Mouse (Mus musculus): Measurements from ENCODE around the gene C2cd3. TPM values are rescaled to one million over a fixed set of nuclear protein-coding genes. Genes with fewer than 3 reads are reported as not detected.

The C2cd3 gene
- total and polyA plus RNA-seq, 2 experiments from 2014 or later = 9.2 to 18.3 TPM

DNA sequence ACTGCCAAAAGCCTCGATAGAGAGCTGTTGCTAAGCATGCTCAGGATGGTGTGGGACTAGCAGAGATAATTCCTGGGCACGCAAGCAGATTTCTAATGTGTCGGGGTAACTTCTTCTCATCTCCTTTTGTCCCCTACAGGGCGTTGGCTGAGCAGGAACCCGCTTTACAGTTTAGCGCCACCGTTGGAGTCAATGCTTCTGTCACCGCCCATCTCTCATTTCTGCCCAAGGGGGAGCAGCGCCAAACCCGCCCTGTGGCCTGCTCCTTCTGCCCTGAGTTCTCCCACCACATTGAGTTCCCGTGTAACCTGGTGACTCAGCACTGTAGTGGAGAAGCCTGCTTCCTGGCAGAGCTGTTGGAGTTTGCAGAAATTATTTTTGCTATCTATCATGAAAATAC, 57.9 kb downstream of the C2cd3 start:
- Histone ChIP-seq H3K4me1 (ENCODE audit: insufficient read depth, low read length) (no peaks in the 10 kb centered on the region), H3K4me3 (ENCODE audit: low read length) (no peak overlapping the region), H3K4me2 (ENCODE audit: low read depth, low read length) (no peak overlapping the region), H3K9me3 (ENCODE audit: low read length) (no peaks in the 10 kb centered on the region), H3K9ac (replicated peaks; ENCODE audit: low read length) (no peak overlapping the region), H3K36me3 (ENCODE audit: insufficient read depth, low read length) (peaks cover 39% of the 10 kb centered on the region), H3K27ac (no peak overlapping the region), H3K27me3 (ENCODE audit: insufficient read depth, low read length) (no peaks in the 10 kb centered on the region)
- DNase-seq (ENCODE audit: low spot score) = no peak
- no peak for ATAC-seq
- WGBS = 84% methylated on average over 11 of the region's 11 CpGs
- TF ChIP-seq CTCF (IDR thresholded peaks at IDR 0.05; ENCODE audit: low read depth) = no peak

DNA sequence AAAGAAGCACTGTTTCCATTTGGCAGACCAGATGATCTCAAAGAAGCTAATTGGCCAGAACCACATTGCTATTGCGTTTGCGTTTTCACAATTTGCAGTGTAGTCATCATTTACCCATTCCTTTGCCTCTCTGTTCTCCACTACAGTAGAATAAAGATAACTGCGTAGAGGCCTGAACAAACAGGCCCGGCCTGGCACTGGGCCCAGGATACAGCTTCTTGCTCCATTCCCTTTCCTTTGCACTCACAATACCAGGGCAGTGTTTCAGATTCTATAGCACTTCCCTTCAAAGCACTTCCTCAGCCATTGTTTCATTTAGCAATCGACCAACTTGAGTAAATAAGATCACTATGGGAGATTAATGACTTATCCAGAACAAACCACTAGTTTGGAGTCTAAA, 59.1 kb downstream of the C2cd3 start:
- peak; percentile 6 for DNase-seq (ENCODE audit: low spot score)
- WGBS = 72% methylated on average over 5 of the region's 5 CpGs

DNA sequence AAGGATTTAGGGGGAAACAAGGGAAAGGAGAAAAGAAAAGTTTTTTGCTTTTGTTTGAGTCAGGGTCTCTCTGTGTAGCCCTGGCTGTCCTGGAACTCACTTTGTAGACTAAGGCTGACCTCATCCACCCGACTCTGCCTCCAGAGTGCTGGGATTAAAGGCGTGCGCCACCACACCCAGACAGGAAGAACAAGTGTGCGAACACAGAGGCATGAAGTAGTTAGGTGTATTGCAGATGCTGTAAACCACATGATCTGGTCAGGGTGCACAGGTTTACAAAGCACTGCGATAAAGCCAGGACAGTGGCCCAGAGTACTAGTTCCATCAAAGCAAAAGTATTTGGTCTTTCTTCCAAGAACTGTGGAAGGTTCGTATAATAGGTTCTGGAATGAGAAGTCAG, 61.3 kb downstream of the C2cd3 start:
- H3K36me3 ChIP-seq (ENCODE audit: insufficient read depth, low read length) = peaks cover 40% of the 10 kb centered on the region; the same call in 1 of the 2 replicates
- 98% methylated on average over 6 of the region's 6 CpGs for WGBS

More for the DNA sequence above, 59.1 kb downstream of the C2cd3 start:
- Histone ChIP-seq H3K9me3 (ENCODE audit: low read length) (no peaks in the 10 kb centered on the region), H3K36me3 (ENCODE audit: insufficient read depth, low read length) (peaks cover 29% of the 10 kb centered on the region; the same call in 1 of the 2 replicates), H3K4me2 (ENCODE audit: low read depth, low read length) (no peak overlapping the region), H3K9ac (replicated peaks; ENCODE audit: low read length) (no peak overlapping the region), H3K4me3 (ENCODE audit: low read length) (no peak overlapping the region), H3K27me3 (ENCODE audit: insufficient read depth, low read length) (no peaks in the 10 kb centered on the region), H3K4me1 (ENCODE audit: insufficient read depth, low read length) (no peaks in the 10 kb centered on the region), H3K27ac (no peak overlapping the region)
- ATAC-seq = no peak
- TF ChIP-seq CTCF (IDR thresholded peaks at IDR 0.05; ENCODE audit: low read depth) = no peak

DNA sequence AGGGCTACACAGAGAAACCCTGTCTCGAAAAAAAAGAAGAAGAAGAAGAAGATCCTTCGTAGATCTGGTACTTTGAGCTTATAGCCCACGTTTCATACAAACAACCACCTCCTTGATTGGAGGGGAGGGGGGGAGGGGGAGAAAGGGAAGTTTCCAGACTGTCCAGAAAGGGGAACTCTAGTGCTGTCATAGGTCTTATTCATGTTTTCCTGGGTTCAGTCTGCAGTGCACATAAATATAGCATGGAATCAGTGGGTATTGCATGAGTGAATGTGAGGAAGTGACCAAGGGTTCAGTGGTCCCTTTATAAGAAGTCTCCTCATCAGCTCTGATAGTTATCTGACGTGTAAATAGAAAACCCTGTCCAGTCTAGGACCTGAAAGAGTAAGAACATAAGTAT, 71.7 kb downstream of the C2cd3 start:
- Histone ChIP-seq H3K36me3 (ENCODE audit: insufficient read depth, low read length) (peaks cover 31% of the 10 kb centered on the region), H3K4me1 (ENCODE audit: insufficient read depth, low read length) (no peaks in the 10 kb centered on the region), H3K27ac (no peak overlapping the region), H3K9ac (replicated peaks; ENCODE audit: low read length) (no peak overlapping the region), H3K27me3 (ENCODE audit: insufficient read depth, low read length) (no peaks in the 10 kb centered on the region), H3K4me3 (ENCODE audit: low read length) (no peak overlapping the region), H3K4me2 (ENCODE audit: low read depth, low read length) (no peak overlapping the region), H3K9me3 (ENCODE audit: low read length) (no peaks in the 10 kb centered on the region)
- no peak for ATAC-seq
- TF ChIP-seq CTCF (IDR thresholded peaks at IDR 0.05; ENCODE audit: low read depth) = no peak
- 97% methylated on average over 4 of the region's 4 CpGs for WGBS
- DNase-seq (ENCODE audit: low spot score) = no peak

More for the DNA sequence above, 61.3 kb downstream of the C2cd3 start:
- H3K4me1 ChIP-seq (ENCODE audit: insufficient read depth, low read length) = no peaks in the 10 kb centered on the region
- H3K4me3 ChIP-seq (ENCODE audit: low read length) = no peak overlapping the region
- ATAC-seq = no peak
- no peaks in the 10 kb centered on the region for H3K9me3 ChIP-seq (ENCODE audit: low read length)
- no peak for TF ChIP-seq CTCF (IDR thresholded peaks at IDR 0.05; ENCODE audit: low read depth)
- DNase-seq (ENCODE audit: low spot score) = no peak
- H3K27me3 ChIP-seq (ENCODE audit: insufficient read depth, low read length) = no peaks in the 10 kb centered on the region
- no peak overlapping the region for H3K27ac ChIP-seq
- no peak overlapping the region for H3K4me2 ChIP-seq (ENCODE audit: low read depth, low read length)
- H3K9ac ChIP-seq (replicated peaks; ENCODE audit: low read length) = no peak overlapping the region

DNA sequence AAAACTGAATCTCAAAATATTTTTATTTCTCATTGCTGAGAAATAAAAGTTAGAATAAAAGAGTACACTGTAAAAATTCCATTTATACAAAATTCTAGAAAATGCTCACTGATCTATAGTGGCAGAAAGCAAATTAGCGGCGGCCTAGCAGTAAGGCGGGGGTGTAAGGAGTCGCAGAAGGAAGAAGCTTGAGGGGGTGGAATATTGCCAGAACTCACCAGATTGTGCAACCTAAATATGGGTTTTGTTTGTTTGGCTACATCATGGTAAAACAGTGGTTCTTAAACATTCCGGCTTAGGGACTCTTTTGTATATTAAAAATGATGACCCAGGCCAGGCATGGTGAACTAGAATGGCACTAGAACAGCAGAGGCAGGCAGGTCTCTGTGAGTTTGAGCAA, 74.2 kb downstream of the C2cd3 start:
- H3K9ac ChIP-seq (replicated peaks; ENCODE audit: low read length) = no peak overlapping the region
- no peaks in the 10 kb centered on the region for H3K27me3 ChIP-seq (ENCODE audit: insufficient read depth, low read length)
- H3K4me1 ChIP-seq (ENCODE audit: insufficient read depth, low read length) = no peaks in the 10 kb centered on the region
- TF ChIP-seq CTCF (IDR thresholded peaks at IDR 0.05; ENCODE audit: low read depth) = no peak
- H3K4me2 ChIP-seq (ENCODE audit: low read depth, low read length) = no peak overlapping the region
- no peak overlapping the region for H3K4me3 ChIP-seq (ENCODE audit: low read length)
- no peaks in the 10 kb centered on the region for H3K9me3 ChIP-seq (ENCODE audit: low read length)
- H3K36me3 ChIP-seq (ENCODE audit: insufficient read depth, low read length) = peaks cover 43% of the 10 kb centered on the region
- ATAC-seq (no peak), DNase-seq (ENCODE audit: low spot score) (no peak)
- 99% methylated on average over 5 of the region's 5 CpGs for WGBS
- H3K27ac ChIP-seq = no peak overlapping the region

DNA sequence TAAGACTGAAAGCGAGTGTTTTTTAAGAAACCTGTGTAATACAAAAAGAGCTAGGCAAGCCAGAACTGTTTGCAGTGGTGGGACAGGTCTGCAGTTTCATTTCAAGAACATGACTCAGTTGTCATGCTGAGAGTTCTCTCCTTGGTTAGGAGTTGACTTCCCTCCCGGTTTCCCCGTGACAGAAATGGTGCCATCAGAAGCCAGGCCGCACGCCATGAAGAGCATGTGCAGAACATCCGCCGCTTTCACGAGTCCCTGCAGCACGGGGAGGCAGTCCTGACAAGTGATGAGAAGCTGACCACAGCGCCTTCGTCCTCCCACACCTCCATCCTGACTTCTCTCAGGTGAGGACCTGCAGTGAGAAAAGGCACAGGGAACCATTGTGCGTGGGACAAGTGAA, 76.5 kb downstream of the C2cd3 start:
- H3K9me3 ChIP-seq (ENCODE audit: low read length) = no peaks in the 10 kb centered on the region
- H3K4me3 ChIP-seq (ENCODE audit: low read length) = no peak overlapping the region
- H3K27me3 ChIP-seq (ENCODE audit: insufficient read depth, low read length) = no peaks in the 10 kb centered on the region
- H3K9ac ChIP-seq (replicated peaks; ENCODE audit: low read length) = no peak overlapping the region
- TF ChIP-seq CTCF (IDR thresholded peaks at IDR 0.05; ENCODE audit: low read depth) = no peak
- ATAC-seq = no peak
- H3K27ac ChIP-seq = no peak overlapping the region
- no peak for DNase-seq (ENCODE audit: low spot score)
- no peaks in the 10 kb centered on the region for H3K4me1 ChIP-seq (ENCODE audit: insufficient read depth, low read length)
- peaks cover 47% of the 10 kb centered on the region for H3K36me3 ChIP-seq (ENCODE audit: insufficient read depth, low read length)
- 94% methylated on average over 12 of the region's 12 CpGs for WGBS
- no peak overlapping the region for H3K4me2 ChIP-seq (ENCODE audit: low read depth, low read length)

DNA sequence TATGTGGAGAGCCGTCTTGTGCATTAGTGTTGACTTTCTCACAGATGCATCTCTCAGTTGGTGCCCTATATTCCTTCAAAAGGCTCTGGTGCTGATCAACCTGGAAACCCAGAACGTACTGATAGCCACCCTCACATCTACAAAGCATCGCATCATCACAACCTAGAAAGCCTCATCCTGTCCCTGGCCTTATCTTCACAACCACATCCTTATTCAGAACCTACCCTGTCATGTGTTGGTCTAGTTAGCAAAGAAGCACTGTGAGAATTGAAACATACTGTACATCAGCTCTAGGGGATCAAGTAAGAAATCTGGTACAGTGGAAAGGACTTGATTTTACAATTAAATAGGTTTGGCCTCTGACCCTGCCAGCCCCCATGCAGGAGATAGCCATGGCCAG, 77.0 kb downstream of the C2cd3 start:
- Histone ChIP-seq H3K36me3 (ENCODE audit: insufficient read depth, low read length) (peaks cover 47% of the 10 kb centered on the region), H3K4me2 (ENCODE audit: low read depth, low read length) (no peak overlapping the region)
- no peak for DNase-seq (ENCODE audit: low spot score)

More for the DNA sequence above, 77.0 kb downstream of the C2cd3 start:
- Histone ChIP-seq H3K9me3 (ENCODE audit: low read length) (no peaks in the 10 kb centered on the region), H3K9ac (replicated peaks; ENCODE audit: low read length) (no peak overlapping the region), H3K4me3 (ENCODE audit: low read length) (no peak overlapping the region), H3K27ac (no peak overlapping the region), H3K27me3 (ENCODE audit: insufficient read depth, low read length) (no peaks in the 10 kb centered on the region), H3K4me1 (ENCODE audit: insufficient read depth, low read length) (no peaks in the 10 kb centered on the region)
- TF ChIP-seq CTCF (IDR thresholded peaks at IDR 0.05; ENCODE audit: low read depth) = no peak
- 95% methylated on average over 3 of the region's 3 CpGs for WGBS
- no peak for ATAC-seq
